Mouse (Mus musculus) testis, adult 2 months (tissue): Measurements from ENCODE around the gene Ccl4.

Experiments used
- CTCF ChIP-seq: fragments of 200-500 bp; IDR thresholded peaks from 2 replicates; pipeline ENCODE4 v1.5.1; 2012; ENCODE audit warnings: low read depth, mild to moderate bottlenecking, inconsistent platforms, low read length, moderate library complexity; ENCODE audit not compliant: control insufficient read depth, insufficient read depth, insufficient replicate concordance
- POLR2A ChIP-seq: fragments of 200-500 bp; IDR thresholded peaks from 2 replicates; pipeline ENCODE4 v1.6.1; 2012; ENCODE audit warnings: low read depth, mild to moderate bottlenecking, inconsistent platforms, low read length, moderate library complexity; ENCODE audit not compliant: control insufficient read depth

GRCm38 (mm10) chr11:83634425-83634824 lies 28.0 kb upstream of the Ccl4 start:
- TF ChIP-seq POLR2A: no peak
- no peak for TF ChIP-seq CTCF
